Mouse (Mus musculus): Measurements from ENCODE around the gene N4bp2l2.
"Not testable (repeated sequence)": the region's sequence is repeated elsewhere in the genome, so short reads cannot be mapped to it uniquely, and the experiment has no call there.

DNA sequence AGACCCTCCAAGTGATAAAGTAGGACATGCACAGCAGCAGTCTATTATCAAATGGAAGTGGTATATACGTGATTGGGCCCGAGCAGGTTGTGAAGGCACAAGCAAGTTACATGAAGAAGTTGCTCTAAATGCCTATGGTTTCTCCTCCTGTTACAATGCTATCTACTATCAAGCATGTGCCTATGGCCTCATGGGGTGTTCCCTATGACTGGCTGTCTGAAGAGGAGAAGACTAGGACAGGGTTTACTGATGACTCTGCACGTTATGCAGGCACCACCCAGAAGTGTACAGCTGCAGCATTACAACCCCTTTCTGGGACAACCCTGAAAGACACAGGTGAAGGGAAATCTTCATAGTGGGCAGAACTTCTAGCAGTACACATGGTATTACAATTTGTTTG is 41.2 kb upstream of the N4bp2l2 start:
- not testable (repeated sequence) for TF ChIP-seq CTCF, EP300 (IDR thresholded peaks at IDR 0.05; ENCODE audit: low read depth)

Data from liver, embryonic 14.5 days (tissue).